Mouse (Mus musculus) liver, embryonic 13.5 days (tissue): ENCODE data around the gene Abcg5. TPM values are rescaled to one million over a fixed set of nuclear protein-coding genes. Genes with fewer than 3 reads are reported as not detected.

Source experiments
- ATAC-seq: fragments of 200-750 bp; cut with Nextera tagmentation; 2 replicates; pipeline ENCODE4 v1.8.0; 2017; ENCODE audit warnings: low read depth, mild to moderate bottlenecking, moderate number of reproducible peaks, moderate library complexity
- DNase-seq: peaks from one replicate; pipeline ENCODE4 v3.0.0; 2022
- H3K27ac ChIP-seq: fragments of 300-500 bp; sonication (generic); 2 replicates; pipeline ENCODE4 v1.5.1; 2015; ENCODE audit warnings: moderate library complexity, mild to moderate bottlenecking, inconsistent platforms
- H3K27me3 ChIP-seq: fragments of 300-500 bp; sonication (generic); 2 replicates; pipeline ENCODE4 v1.6.1; 2015; ENCODE audit warnings: mild to moderate bottlenecking, inconsistent platforms
- H3K36me3 ChIP-seq: fragments of 300-500 bp; sonication (generic); 2 replicates; pipeline ENCODE4 v1.6.1; 2015; ENCODE audit warnings: mild to moderate bottlenecking, inconsistent platforms
- H3K4me1 ChIP-seq: fragments of 300-500 bp; sonication (generic); replicated peaks from 2 replicates; pipeline ENCODE4 v1.6.1; 2015; ENCODE audit warnings: inconsistent platforms
- H3K4me2 ChIP-seq: fragments of 300-500 bp; sonication (generic); 2 replicates; pipeline ENCODE4 v1.6.1; 2015; ENCODE audit warnings: inconsistent platforms, mild to moderate bottlenecking, moderate library complexity
- H3K4me3 ChIP-seq: fragments of 300-500 bp; sonication (generic); replicated peaks from 2 replicates; pipeline ENCODE4 v1.5.1; 2015; ENCODE audit warnings: mild to moderate bottlenecking, inconsistent platforms
- H3K9ac ChIP-seq: fragments of 300-500 bp; sonication (generic); 2 replicates; pipeline ENCODE4 v1.6.1; 2015; ENCODE audit warnings: mild to moderate bottlenecking, inconsistent platforms
- H3K9me3 ChIP-seq: fragments of 300-500 bp; sonication (generic); replicated peaks from 2 replicates; pipeline ENCODE4 v1.6.1; 2016; ENCODE audit warnings: inconsistent platforms
- WGBS: fragments of 180-500 bp; shearing (Covaris S2); methylation state at CpG from one replicate; pipeline ENCODE4 v1.1.7; 2015; ENCODE audit not compliant: insufficient replicate concordance; 5-methylcytosine and 5-hydroxymethylcytosine counted together
- polyA plus RNA-seq: library from polyadenylated mRNA; unstranded; fragments of >200 nt; fragmentation: Nextera tagmentation; extraction: Ambion mirVana; gene quantifications from 2 replicates; pipeline ENCODE4 v1.2.1, GENCODE M21; 2015

The Abcg5 gene
- polyA plus RNA-seq, 1 experiment from 2014 or later, result 0.23 TPM

- H3K4me1 ChIP-seq, result no peaks in the 10 kb centered on the region
- H3K4me2 ChIP-seq, result no peak overlapping the region
- no peak overlapping the region for H3K9ac ChIP-seq
- no peak overlapping the region for H3K27ac ChIP-seq
- no peaks in the 10 kb centered on the region for H3K36me3 ChIP-seq
- H3K4me3 ChIP-seq, result no peak overlapping the region
- H3K9me3 ChIP-seq, result no peaks in the 10 kb centered on the region
- WGBS, result 63% methylated on average over 7 of the region's 7 CpGs
- no peaks in the 10 kb centered on the region for H3K27me3 ChIP-seq
- DNase-seq (no peak), ATAC-seq (no peak)
Observed at GRCm38 (mm10) chr17:84657782-84658181, 25.0 kb downstream of the Abcg5 start.

GRCm38 (mm10) chr17:84657422-84657732 is 25.4 kb downstream of the Abcg5 start:
- H3K27ac ChIP-seq, result no peak overlapping the region
- H3K36me3 ChIP-seq, result no peaks in the 10 kb centered on the region
- no peaks in the 10 kb centered on the region for H3K9me3 ChIP-seq
- H3K4me3 ChIP-seq, result no peak overlapping the region
- H3K9ac ChIP-seq, result no peak overlapping the region
- ATAC-seq, result no peak
- no peaks in the 10 kb centered on the region for H3K4me1 ChIP-seq
- no peak for DNase-seq
- no peaks in the 10 kb centered on the region for H3K27me3 ChIP-seq
- H3K4me2 ChIP-seq, result no peak overlapping the region
- WGBS, result 69% methylated on average over 3 of the region's 3 CpGs

- Histone ChIP-seq H3K27ac (no peak overlapping the region), H3K27me3 (no peaks in the 10 kb centered on the region), H3K4me2 (no peak overlapping the region), H3K9me3 (no peaks in the 10 kb centered on the region), H3K9ac (no peak overlapping the region), H3K4me1 (no peaks in the 10 kb centered on the region), H3K4me3 (no peak overlapping the region), H3K36me3 (no peaks in the 10 kb centered on the region)
- whole genome bisulfite sequencing, result 69% methylated on average over 19 of the region's 19 CpGs
- ATAC-seq, result no peak
- no peak for DNase-seq
Observed at GRCm38 (mm10) chr17:84656653-84657421, 26.0 kb downstream of the Abcg5 start.

GRCm38 (mm10) chr17:84656205-84656604 is 26.6 kb downstream of the Abcg5 start:
- WGBS, result 71% methylated on average over 5 of the region's 5 CpGs
- no peaks in the 10 kb centered on the region for H3K27me3 ChIP-seq
- H3K27ac ChIP-seq, result no peak overlapping the region
- no peaks in the 10 kb centered on the region for H3K4me1 ChIP-seq
- no peak overlapping the region for H3K9ac ChIP-seq
- ATAC-seq (no peak), DNase-seq (no peak)
- no peaks in the 10 kb centered on the region for H3K9me3 ChIP-seq
- H3K4me2 ChIP-seq, result no peak overlapping the region
- no peak overlapping the region for H3K4me3 ChIP-seq
- no peaks in the 10 kb centered on the region for H3K36me3 ChIP-seq

GRCm38 (mm10) chr17:84653544-84653943 is 29.3 kb downstream of the Abcg5 start:
- no peaks in the 10 kb centered on the region for H3K9me3 ChIP-seq
- no peaks in the 10 kb centered on the region for H3K4me1 ChIP-seq
- WGBS, result 71% methylated on average over 9 of the region's 9 CpGs
- no peak for DNase-seq
- no peak overlapping the region for H3K4me3 ChIP-seq
- no peak for ATAC-seq
- H3K27ac ChIP-seq, result no peak overlapping the region
- no peak overlapping the region for H3K4me2 ChIP-seq
- H3K9ac ChIP-seq, result no peak overlapping the region
- H3K36me3 ChIP-seq, result no peaks in the 10 kb centered on the region
- no peaks in the 10 kb centered on the region for H3K27me3 ChIP-seq

GRCm38 (mm10) chr17:84650302-84651017 is 32.4 kb downstream of the Abcg5 start:
- Histone ChIP-seq H3K27me3 (no peaks in the 10 kb centered on the region), H3K4me1 (peaks cover 9% of the 10 kb centered on the region; the same call in 1 of the 2 replicates), H3K4me2 (no peak overlapping the region), H3K36me3 (no peaks in the 10 kb centered on the region), H3K4me3 (no peak overlapping the region), H3K9ac (no peak overlapping the region), H3K9me3 (no peaks in the 10 kb centered on the region), H3K27ac (no peak overlapping the region)
- DNase-seq (no peak), ATAC-seq (no peak)
- 75% methylated on average over 9 of the region's 9 CpGs for WGBS

GRCm38 (mm10) chr17:84647630-84648029 is 35.2 kb downstream of the Abcg5 start:
- peaks cover 9% of the 10 kb centered on the region; the same call in 1 of the 2 replicates for H3K4me1 ChIP-seq
- DNase-seq (no peak), ATAC-seq (no peak)
- no peaks in the 10 kb centered on the region for H3K27me3 ChIP-seq
- H3K9me3 ChIP-seq, result no peaks in the 10 kb centered on the region
- H3K27ac ChIP-seq, result no peak overlapping the region
- 30% methylated on average over 4 of the region's 4 CpGs for WGBS
- no peak overlapping the region for H3K4me2 ChIP-seq
- H3K4me3 ChIP-seq, result no peak overlapping the region
- no peaks in the 10 kb centered on the region for H3K36me3 ChIP-seq
- no peak overlapping the region for H3K9ac ChIP-seq

- Histone ChIP-seq H3K27me3 (no peaks in the 10 kb centered on the region), H3K36me3 (no peaks in the 10 kb centered on the region), H3K4me1 (peaks cover 9% of the 10 kb centered on the region; the same call in 1 of the 2 replicates), H3K4me3 (no peak overlapping the region), H3K9ac (no peak overlapping the region), H3K4me2 (no peak overlapping the region), H3K9me3 (no peaks in the 10 kb centered on the region), H3K27ac (no peak overlapping the region)
- no peak for DNase-seq
- 57% methylated on average over 2 of the region's 2 CpGs for WGBS
- ATAC-seq, result no peak
Observed at GRCm38 (mm10) chr17:84646477-84646876, 36.3 kb downstream of the Abcg5 start.

GRCm38 (mm10) chr17:84645894-84646293 is 36.9 kb downstream of the Abcg5 start:
- Histone ChIP-seq H3K4me3 (no peak overlapping the region), H3K27ac (no peak overlapping the region), H3K4me1 (peaks cover 9% of the 10 kb centered on the region; the same call in 1 of the 2 replicates), H3K4me2 (no peak overlapping the region), H3K36me3 (no peaks in the 10 kb centered on the region), H3K27me3 (no peaks in the 10 kb centered on the region), H3K9ac (no peak overlapping the region), H3K9me3 (no peaks in the 10 kb centered on the region)
- DNase-seq (no peak), ATAC-seq (no peak)
- 13% methylated on average over 3 of the region's 7 CpGs for whole genome bisulfite sequencing

- Histone ChIP-seq H3K4me1 (peaks cover 9% of the 10 kb centered on the region; the same call in 1 of the 2 replicates), H3K9me3 (no peaks in the 10 kb centered on the region), H3K4me3 (no peak overlapping the region), H3K4me2 (no peak overlapping the region), H3K9ac (no peak overlapping the region), H3K36me3 (no peaks in the 10 kb centered on the region), H3K27ac (no peak overlapping the region), H3K27me3 (no peaks in the 10 kb centered on the region)
- WGBS, result 42% methylated on average over 9 of the region's 9 CpGs
- ATAC-seq (no peak), DNase-seq (no peak)
Observed at GRCm38 (mm10) chr17:84645119-84645518, 37.7 kb downstream of the Abcg5 start.

GRCm38 (mm10) chr17:84644292-84645050 is 38.3 kb downstream of the Abcg5 start:
- ATAC-seq, result no peak
- no peak for DNase-seq
- 43% methylated on average over 16 of the region's 16 CpGs for WGBS
- Histone ChIP-seq H3K4me1 (peaks cover 9% of the 10 kb centered on the region; the same call in 1 of the 2 replicates), H3K9ac (no peak overlapping the region), H3K27ac (no peak overlapping the region), H3K27me3 (no peaks in the 10 kb centered on the region), H3K9me3 (no peaks in the 10 kb centered on the region), H3K4me3 (no peak overlapping the region), H3K4me2 (no peak overlapping the region), H3K36me3 (no peaks in the 10 kb centered on the region)
